Mouse (Mus musculus): Measurements from ENCODE around the gene Fam117b. TPM values are rescaled to one million over a fixed set of nuclear protein-coding genes. Genes with fewer than 3 reads are reported as not detected.

Fam117b gene
- polyA plus RNA-seq, 1 experiment from 2014 or later, result 18.5 TPM

DNA sequence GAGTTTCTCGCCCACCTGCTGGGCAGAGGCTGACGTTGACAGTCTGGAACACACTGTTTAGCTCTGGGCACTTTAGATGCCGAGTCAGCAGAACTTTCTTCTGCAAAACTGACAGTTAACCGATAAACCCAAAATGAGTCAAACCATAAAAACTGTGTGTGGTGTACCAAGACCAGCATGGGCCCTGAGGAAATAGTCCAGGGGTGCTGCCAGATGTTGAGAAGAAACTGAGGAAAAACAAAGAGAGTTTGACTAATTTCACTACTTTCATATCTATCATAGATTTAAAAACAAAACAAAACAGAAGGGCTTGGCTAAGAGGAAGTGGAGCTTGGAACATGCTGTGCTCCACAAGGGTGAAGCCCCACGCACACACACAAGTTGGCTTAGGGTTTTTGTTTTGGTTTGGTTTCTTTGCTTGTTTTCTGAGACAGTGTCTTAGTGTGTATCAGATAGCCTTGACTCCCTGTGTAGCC is 103.4 kb downstream of the Fam117b start:
- Histone ChIP-seq H3K4me3 (ENCODE audit: low read depth, low read length) (no peak overlapping the region), H3K9me3 (ENCODE audit: control insufficient read depth, low read length) (no peaks in the 10 kb centered on the region), H3K27me3 (ENCODE audit: control insufficient read depth, insufficient read depth, low read length) (no peaks in the 10 kb centered on the region), H3K9ac (ENCODE audit: low read length) (no peak overlapping the region), H3K27ac (ENCODE audit: low read depth, low read length) (no peak overlapping the region), H3K36me3 (ENCODE audit: control insufficient read depth, insufficient read depth, low read length) (no peaks in the 10 kb centered on the region), H3K4me2 (ENCODE audit: low read depth) (no peak overlapping the region), H3K4me1 (ENCODE audit: control insufficient read depth, insufficient read depth, low read length) (no peaks in the 10 kb centered on the region)
- 66% methylated on average over 5 of the region's 5 CpGs for WGBS
- no peak for ATAC-seq (ENCODE audit: insufficient read depth, low FRiP score, low TSS enrichment)
- no peak for DNase-seq (ENCODE audit: low spot score)

DNA sequence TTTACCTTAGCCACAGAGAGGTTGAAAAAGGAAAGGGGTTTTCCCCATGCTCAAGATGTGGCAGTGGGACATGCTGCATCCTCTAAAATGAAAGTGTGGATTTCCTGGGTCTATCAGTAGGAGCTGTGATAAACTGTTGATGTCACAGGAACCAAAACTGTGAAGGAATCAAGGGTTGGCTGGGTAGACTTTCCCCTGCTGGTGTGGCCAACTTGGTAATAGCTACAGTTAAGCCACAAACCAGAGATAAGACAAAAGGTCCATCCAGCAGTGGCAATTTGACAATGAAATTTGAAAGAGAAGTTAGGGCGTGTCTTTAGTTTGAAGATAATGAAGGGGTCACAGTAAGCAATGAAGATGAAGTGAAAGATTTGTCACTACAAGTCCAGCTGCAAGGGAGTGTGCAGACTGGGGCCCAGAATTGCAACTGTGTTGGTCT is 104.2 kb downstream of the Fam117b start:
- Histone ChIP-seq H3K27me3 (ENCODE audit: control insufficient read depth, insufficient read depth, low read length) (no peaks in the 10 kb centered on the region), H3K27ac (ENCODE audit: low read depth, low read length) (no peak overlapping the region), H3K4me3 (ENCODE audit: low read depth, low read length) (no peak overlapping the region), H3K4me2 (ENCODE audit: low read depth) (no peak overlapping the region), H3K9me3 (ENCODE audit: control insufficient read depth, low read length) (no peaks in the 10 kb centered on the region), H3K36me3 (ENCODE audit: control insufficient read depth, insufficient read depth, low read length) (no peaks in the 10 kb centered on the region), H3K9ac (ENCODE audit: low read length) (no peak overlapping the region), H3K4me1 (ENCODE audit: control insufficient read depth, insufficient read depth, low read length) (no peaks in the 10 kb centered on the region)
- WGBS, result 89% methylated on average over 1 of the region's 1 CpGs
- DNase-seq (ENCODE audit: low spot score) (no peak), ATAC-seq (ENCODE audit: insufficient read depth, low FRiP score, low TSS enrichment) (no peak)

Other genes starting within 250 kb of the Fam117b start
- 503 and 520 TPM in 2 replicates for gene Sumo1, start 242.2 kb upstream of the Fam117b start, polyA plus RNA-seq (2014; fragmentation: Nextera tagmentation; extraction: Ambion mirVana)
- gene Nop58, start 228.0 kb upstream of the Fam117b start, polyA plus RNA-seq (2014; fragmentation: Nextera tagmentation; extraction: Ambion mirVana), result 237 and 261 TPM in 2 replicates
- gene Bmpr2, start 149.6 kb upstream of the Fam117b start, polyA plus RNA-seq (2014; fragmentation: Nextera tagmentation; extraction: Ambion mirVana), result 12.7 and 14.3 TPM in 2 replicates
- 5.6 and 6.5 TPM in 2 replicates for gene Ica1l, start 130.2 kb downstream of the Fam117b start, polyA plus RNA-seq (2014; fragmentation: Nextera tagmentation; extraction: Ambion mirVana)
- 5.4 and 7.4 TPM in 2 replicates for gene Carf, start 185.2 kb downstream of the Fam117b start, polyA plus RNA-seq (2014; fragmentation: Nextera tagmentation; extraction: Ambion mirVana)
- 51.5 and 53.8 TPM in 2 replicates for gene Wdr12, start 185.6 kb downstream of the Fam117b start, polyA plus RNA-seq (2014; fragmentation: Nextera tagmentation; extraction: Ambion mirVana)

Measured in neural tube, embryonic 11.5 days (tissue).